Mouse (Mus musculus) B cell, adult 2 months (primary cell): Measurements from ENCODE around the gene Hoxb8.

Experiments used
- DNase-seq, 2 experiments: peaks; one replicate each; pipeline ENCODE4 v3.0.0; 2022

Hoxb8 gene

GRCm38 (mm10) chr11:96300354-96301063 is 18.8 kb downstream of the Hoxb8 start:
- DNase-seq: no peak

GRCm38 (mm10) chr11:96301064-96301431 is 19.3 kb downstream of the Hoxb8 start:
- DNase-seq: no peak

GRCm38 (mm10) chr11:96301837-96302236 is 20.1 kb downstream of the Hoxb8 start:
- DNase-seq: no peak

- no peak for DNase-seq
These were observed 20.9 kb downstream of the Hoxb8 start for GRCm38 (mm10) chr11:96302381-96303150.

GRCm38 (mm10) chr11:96303151-96304099 is 21.7 kb downstream of the Hoxb8 start, which contains the start of gene Hoxb5:
Hoxb5 (plus strand) TSS chr11:96303336.
- DNase-seq: peak; percentile 77 to 78

- DNase-seq: no peak
These were observed 22.9 kb downstream of the Hoxb8 start for GRCm38 (mm10) chr11:96304381-96305195.

GRCm38 (mm10) chr11:96305505-96306182 is 23.9 kb downstream of the Hoxb8 start:
- no peak for DNase-seq

GRCm38 (mm10) chr11:96306183-96306907 is 24.6 kb downstream of the Hoxb8 start:
- no peak for DNase-seq

GRCm38 (mm10) chr11:96306908-96307269 is 25.2 kb downstream of the Hoxb8 start:
- DNase-seq: no peak

GRCm38 (mm10) chr11:96308763-96309162 is 27.1 kb downstream of the Hoxb8 start:
- DNase-seq: no peak

GRCm38 (mm10) chr11:96309288-96309687 is 27.6 kb downstream of the Hoxb8 start:
- no peak for DNase-seq

GRCm38 (mm10) chr11:96310183-96310938 is 28.7 kb downstream of the Hoxb8 start:
- no peak for DNase-seq

- no peak for DNase-seq
These were observed 29.4 kb downstream of the Hoxb8 start for GRCm38 (mm10) chr11:96311097-96311496.

- DNase-seq: peak; percentile 60 to 63
These were observed 30.1 kb downstream of the Hoxb8 start for GRCm38 (mm10) chr11:96311520-96312417.

- DNase-seq: no peak
These were observed 31.4 kb downstream of the Hoxb8 start for GRCm38 (mm10) chr11:96313134-96313533.

- no peak for DNase-seq
These were observed 32.2 kb downstream of the Hoxb8 start for GRCm38 (mm10) chr11:96313806-96314428.

- peak; percentile 27 to 30 for DNase-seq
These were observed 33.1 kb downstream of the Hoxb8 start for GRCm38 (mm10) chr11:96314671-96315343.

- DNase-seq: no peak
These were observed 33.6 kb downstream of the Hoxb8 start for GRCm38 (mm10) chr11:96315344-96315681.
